Mouse (Mus musculus) cerebellum, adult 2 months (tissue): ENCODE data around the gene Tnfaip1.

Experiments used
- CTCF ChIP-seq: fragments of 200-500 bp; IDR thresholded peaks from 2 replicates; pipeline ENCODE4 v1.5.1; 2011; ENCODE audit warnings: low read depth, mild to moderate bottlenecking, control low read depth, low read length, moderate library complexity, borderline replicate concordance; ENCODE audit not compliant: insufficient read depth
- POLR2A ChIP-seq: fragments of 200-500 bp; IDR thresholded peaks from 2 replicates; pipeline ENCODE4 v1.6.1; 2011; ENCODE audit warnings: low read length, control low read depth, borderline replicate concordance; ENCODE audit not compliant: insufficient read depth

DNA sequence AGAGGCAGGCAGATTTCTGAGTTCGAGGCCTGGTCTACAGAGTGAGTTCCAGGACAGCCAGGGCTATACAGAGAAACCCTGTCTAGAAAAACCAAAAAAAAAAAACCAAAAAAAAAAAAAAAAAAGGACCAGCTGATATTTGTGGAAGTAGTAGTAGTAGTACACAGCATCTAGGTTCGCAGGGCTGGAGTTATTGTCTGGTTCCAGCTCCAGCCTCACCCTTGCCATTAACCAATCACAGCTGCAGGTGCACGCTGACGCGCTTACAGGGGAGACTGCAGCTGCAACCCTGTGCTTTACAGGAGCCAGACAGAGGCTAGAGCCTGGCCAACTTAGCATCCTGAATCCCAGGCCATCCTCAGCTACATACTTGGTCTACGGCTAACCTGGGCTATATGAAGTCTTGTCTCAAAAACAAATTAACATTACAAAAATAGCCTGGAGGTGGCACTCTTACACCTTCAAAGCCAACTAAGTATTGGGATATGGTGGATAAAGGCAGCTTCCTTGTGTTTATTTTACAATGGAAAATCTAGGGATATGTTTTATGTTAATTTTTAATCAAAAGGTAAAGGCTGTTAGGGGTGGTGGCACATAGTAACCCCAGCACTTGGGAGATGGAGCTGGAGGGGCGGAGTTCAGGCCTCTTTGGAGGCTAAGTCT lies 8.4 kb upstream of the Tnfaip1 start:
- TF ChIP-seq CTCF (no peak), POLR2A (no peak)
